Mouse (Mus musculus) myocyte (in vitro differentiated cells): ENCODE data around the gene Kap.

Experiments used
- CEBPB ChIP-seq: IDR thresholded peaks from 2 replicates; pipeline ENCODE4 v1.6.1; 2011; ENCODE audit warnings: mild to moderate bottlenecking, moderate library complexity; ENCODE audit not compliant: poor library complexity, insufficient read depth, severe bottlenecking
- MAX ChIP-seq: IDR thresholded peaks from one replicate; pipeline ENCODE4 v1.6.1; 2011; ENCODE audit warnings: low read depth, mild to moderate bottlenecking, control low read depth
- POLR2A ChIP-seq: IDR thresholded peaks from one replicate; pipeline ENCODE4 v1.6.1; 2011; ENCODE audit warnings: low read depth, mild to moderate bottlenecking, control low read depth, moderate library complexity; ENCODE audit not compliant: insufficient read length
- POLR2AphosphoS2 ChIP-seq: IDR thresholded peaks from one replicate; pipeline ENCODE4 v1.6.1; 2011; ENCODE audit warnings: low read depth, control low read depth; ENCODE audit not compliant: insufficient read length
- SRF ChIP-seq: IDR thresholded peaks from one replicate; pipeline ENCODE4 v1.6.1; 2011; ENCODE audit warnings: low read depth; ENCODE audit not compliant: control insufficient read depth, insufficient read length
- TCF12 ChIP-seq: IDR thresholded peaks from one replicate; pipeline ENCODE4 v1.6.1; 2011; ENCODE audit warnings: mild to moderate bottlenecking, control low read depth; ENCODE audit not compliant: poor library complexity, insufficient read depth, severe bottlenecking

DNA sequence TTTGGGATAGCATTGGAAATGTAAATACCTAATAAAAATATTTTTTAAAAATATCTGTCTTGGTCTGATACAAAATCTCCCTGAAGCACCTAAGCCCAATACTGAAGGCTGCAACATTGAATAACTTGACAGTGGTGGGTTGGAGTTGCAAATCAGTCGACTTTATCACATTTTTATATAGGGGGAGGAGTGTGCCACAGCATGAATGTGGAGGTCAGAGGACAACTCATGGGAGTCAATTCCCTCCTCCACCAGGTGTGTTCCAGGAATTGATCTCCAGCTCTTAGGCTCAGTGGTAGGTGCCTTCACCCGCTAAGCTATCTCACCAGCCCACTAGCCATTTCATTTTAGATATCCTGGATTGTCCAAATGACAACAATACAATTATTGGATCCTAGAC is 4.2 kb downstream of the Kap start:
- TF ChIP-seq POLR2A (no peak), POLR2AphosphoS2 (no peak), MAX (no peak), CEBPB (no peak), SRF (no peak), TCF12 (no peak)
